Mouse (Mus musculus) limb, embryonic 14.5 days (tissue): ENCODE measurements around the gene Amn1. TPM values are rescaled to one million over a fixed set of nuclear protein-coding genes. Genes with fewer than 3 reads are reported as not detected.

Experiments used
- ATAC-seq: fragments of 200-750 bp; cut with Nextera tagmentation; 2 replicates; pipeline ENCODE4 v1.8.0; 2017; ENCODE audit warnings: low read depth, moderate number of reproducible peaks, moderate TSS enrichment; ENCODE audit not compliant: low FRiP score
- DNase-seq: peaks from one replicate; pipeline ENCODE4 v3.0.0-alpha.2; 2015; ENCODE audit warnings: low spot score
- H3K27ac ChIP-seq: fragments of 300-500 bp; sonication (generic); replicated peaks from 2 replicates; pipeline ENCODE4 v1.5.1; 2014; ENCODE audit warnings: low read depth, mild to moderate bottlenecking, low read length, moderate library complexity, mixed read lengths
- H3K27me3 ChIP-seq: fragments of 300-500 bp; sonication (generic); 2 replicates; pipeline ENCODE4 v1.6.1; 2014; ENCODE audit warnings: low read length, mixed read lengths; ENCODE audit not compliant: control insufficient read depth, insufficient read depth
- H3K36me3 ChIP-seq: fragments of 300-500 bp; sonication (generic); 2 replicates; pipeline ENCODE4 v1.6.1; 2014; ENCODE audit warnings: mild to moderate bottlenecking, low read length, moderate library complexity, mixed read lengths; ENCODE audit not compliant: control insufficient read depth, insufficient read depth
- H3K4me1 ChIP-seq: fragments of 300-500 bp; sonication (generic); 2 replicates; pipeline ENCODE4 v1.6.1; 2014; ENCODE audit warnings: antibody characterized with exemption, low read length, mixed read lengths; ENCODE audit not compliant: control insufficient read depth, insufficient read depth
- H3K4me2 ChIP-seq: fragments of 300-500 bp; sonication (generic); replicated peaks from 2 replicates; pipeline ENCODE4 v1.6.1; 2014; ENCODE audit warnings: low read depth, mild to moderate bottlenecking, low read length, moderate library complexity; ENCODE audit not compliant: severe bottlenecking
- H3K4me3 ChIP-seq: fragments of 300-500 bp; sonication (generic); replicated peaks from 2 replicates; pipeline ENCODE4 v1.5.1; 2014; ENCODE audit warnings: low read length
- H3K9ac ChIP-seq: fragments of 300-500 bp; sonication (generic); 2 replicates; pipeline ENCODE4 v1.6.1; 2014; ENCODE audit warnings: mild to moderate bottlenecking, low read depth, low read length, moderate library complexity; ENCODE audit not compliant: severe bottlenecking
- H3K9me3 ChIP-seq: fragments of 300-500 bp; sonication (generic); 2 replicates; pipeline ENCODE4 v1.6.1; 2016; ENCODE audit warnings: low read length; ENCODE audit not compliant: control insufficient read depth
- POLR2A ChIP-seq: fragments of 200-500 bp; IDR thresholded peaks from 2 replicates; pipeline ENCODE4 v1.8.0; 2012; ENCODE audit warnings: inconsistent platforms, mild to moderate bottlenecking, moderate library complexity, borderline replicate concordance; ENCODE audit not compliant: insufficient read depth, insufficient read length; ENCODE audit errors: extremely low read depth
- WGBS: fragments of 180-500 bp; shearing (Covaris S2); extraction: QIAGEN DNeasy Blood & Tissue Kit; methylation state at CpG from one replicate; pipeline ENCODE4 v1.1.7; 2014; 5-methylcytosine and 5-hydroxymethylcytosine counted together
- polyA plus RNA-seq, 2 experiments: library from polyadenylated mRNA; depleted of rRNA in 1 of 2; stranded (reverse) in 1 of 2; unstranded in 1 of 2; fragments of >200 nt; fragmentation: Nextera tagmentation in 1 of 2; extraction: Ambion mirVana in 1 of 2; gene quantifications; 2 replicates each; pipeline versions ENCODE4 v1.2.1 to v1.2.3; 2012 to 2014

The Amn1 gene
- polyA plus RNA-seq, 2 experiments: 22.2 to 31.1 TPM

DNA sequence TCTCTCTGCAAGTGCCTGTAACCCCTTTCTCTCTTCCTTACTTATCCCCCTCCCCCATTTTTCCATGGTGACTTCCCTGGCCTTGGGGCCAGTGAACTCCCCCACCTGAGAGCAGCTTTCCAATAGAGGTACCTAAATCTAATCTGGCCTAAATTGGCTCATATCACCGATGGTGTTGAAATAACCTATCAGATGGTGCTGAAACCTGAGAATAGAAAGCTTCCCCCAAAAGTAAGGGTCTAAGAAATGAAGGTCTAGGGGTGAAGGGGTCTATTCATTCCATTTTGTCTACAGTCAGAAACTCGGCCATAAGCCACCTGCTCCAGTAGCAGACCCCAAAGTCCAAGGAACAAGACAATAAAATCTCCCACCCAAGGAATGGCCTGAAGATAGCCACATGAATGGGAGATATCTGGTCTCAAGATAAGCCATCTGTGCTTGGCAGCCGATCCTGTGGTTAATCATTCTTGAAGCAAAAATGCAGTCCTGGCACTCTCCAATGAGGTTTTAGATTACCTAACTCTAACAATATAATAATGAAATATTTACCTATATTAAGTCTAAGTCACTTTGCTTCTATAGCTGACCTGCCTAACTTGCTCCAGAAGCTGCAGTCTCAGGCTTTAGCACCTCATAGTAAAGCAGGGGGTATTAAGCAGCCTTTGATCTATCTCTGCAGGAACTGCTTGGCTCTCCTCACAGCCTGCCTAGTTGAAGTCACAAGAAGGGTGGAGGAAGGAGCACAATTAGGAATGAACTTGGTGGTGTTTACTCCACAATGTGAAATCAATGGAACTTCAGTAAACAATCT, 33.3 kb downstream of the Amn1 start:
- WGBS: 56% methylated on average over 3 of the region's 3 CpGs
- H3K9ac ChIP-seq: no peak overlapping the region
- H3K4me1 ChIP-seq: no peaks in the 10 kb centered on the region
- no peak for TF ChIP-seq POLR2A
- no peaks in the 10 kb centered on the region for H3K9me3 ChIP-seq
- DNase-seq (no peak), ATAC-seq (no peak)
- peaks cover 25% of the 10 kb centered on the region for H3K36me3 ChIP-seq
- no peak overlapping the region for H3K4me3 ChIP-seq
- H3K27ac ChIP-seq: no peak overlapping the region
- no peak overlapping the region for H3K4me2 ChIP-seq
- H3K27me3 ChIP-seq: no peaks in the 10 kb centered on the region

GRCm38 (mm10) chr6:149154116-149155030, 34.1 kb downstream of the Amn1 start:
- Histone ChIP-seq H3K4me3 (no peak overlapping the region), H3K27ac (no peak overlapping the region), H3K9me3 (no peaks in the 10 kb centered on the region), H3K27me3 (no peaks in the 10 kb centered on the region), H3K9ac (no peak overlapping the region), H3K4me1 (no peaks in the 10 kb centered on the region), H3K36me3 (peaks cover 25% of the 10 kb centered on the region), H3K4me2 (no peak overlapping the region)
- no peak for DNase-seq
- no peak for TF ChIP-seq POLR2A
- WGBS: 16% methylated on average over 8 of the region's 8 CpGs
- no peak for ATAC-seq

DNA sequence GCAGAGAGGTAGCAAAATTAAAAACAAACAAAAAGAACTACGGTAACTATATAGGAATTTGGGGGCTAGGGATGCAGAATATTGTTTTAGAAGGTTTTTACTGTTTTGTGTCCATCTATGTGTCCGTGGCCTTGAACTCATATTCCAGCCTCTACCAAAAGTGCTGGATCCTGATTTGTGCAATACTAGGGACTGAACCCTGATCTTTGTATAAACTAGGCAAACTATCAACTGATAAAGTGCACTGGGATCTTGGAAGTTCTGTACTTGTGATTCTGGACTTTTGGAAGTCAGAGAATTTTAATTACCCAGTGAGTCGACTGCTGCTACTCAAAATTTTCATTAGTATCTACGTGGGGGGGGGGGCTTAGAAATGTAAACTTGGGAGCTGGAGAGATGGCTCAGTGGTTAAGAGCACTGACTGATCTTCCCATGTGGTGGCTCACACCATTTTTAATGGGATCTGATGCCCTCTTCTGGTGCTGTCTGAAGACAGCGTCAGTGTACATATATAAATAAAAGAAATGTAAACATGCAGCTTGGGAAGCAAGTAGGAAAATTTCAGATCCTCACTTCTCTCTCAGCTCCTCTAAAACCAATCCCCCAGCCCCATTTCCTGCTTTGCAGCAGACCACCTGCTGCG, 34.9 kb downstream of the Amn1 start:
- H3K9me3 ChIP-seq: no peaks in the 10 kb centered on the region
- H3K27ac ChIP-seq: no peak overlapping the region
- TF ChIP-seq POLR2A: no peak
- 35% methylated on average over 6 of the region's 6 CpGs for WGBS
- ATAC-seq (no peak), DNase-seq (no peak)
- H3K4me2 ChIP-seq: no peak overlapping the region
- no peaks in the 10 kb centered on the region for H3K27me3 ChIP-seq
- no peak overlapping the region for H3K9ac ChIP-seq
- peaks cover 20% of the 10 kb centered on the region for H3K36me3 ChIP-seq
- H3K4me1 ChIP-seq: no peaks in the 10 kb centered on the region
- H3K4me3 ChIP-seq: no peak overlapping the region

DNA sequence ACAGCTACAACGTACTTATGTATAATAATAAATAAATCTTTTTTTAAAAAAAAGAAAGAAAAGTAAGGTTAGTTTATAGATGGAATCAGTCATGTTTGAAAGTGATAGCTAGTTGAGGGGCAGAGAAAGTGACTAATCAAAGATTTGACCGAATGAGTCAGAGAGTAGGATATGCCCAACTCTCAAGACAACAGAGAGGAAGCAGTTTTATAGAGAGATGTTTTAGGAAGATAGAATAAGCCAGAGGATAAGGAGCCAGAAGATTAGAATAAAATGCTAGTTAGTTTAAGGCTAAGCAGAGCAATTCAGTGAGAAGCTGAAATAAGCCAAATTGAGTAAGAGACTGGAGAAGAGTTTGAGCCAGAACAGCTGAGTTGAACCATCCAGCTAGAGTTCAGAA, 36.4 kb downstream of the Amn1 start:
- H3K4me2 ChIP-seq: no peak overlapping the region
- DNase-seq: no peak
- H3K36me3 ChIP-seq: peaks cover 14% of the 10 kb centered on the region
- no peaks in the 10 kb centered on the region for H3K9me3 ChIP-seq
- no peaks in the 10 kb centered on the region for H3K27me3 ChIP-seq
- no peaks in the 10 kb centered on the region for H3K4me1 ChIP-seq
- no peak for TF ChIP-seq POLR2A
- WGBS: 92% methylated on average over 2 of the region's 2 CpGs
- no peak overlapping the region for H3K9ac ChIP-seq
- ATAC-seq: no peak
- H3K27ac ChIP-seq: no peak overlapping the region
- H3K4me3 ChIP-seq: no peak overlapping the region
